Mouse (Mus musculus) CH12F3 (cell line): ENCODE data around the gene Kmt5a.
"Not testable (repeated sequence)": the region's sequence is repeated elsewhere in the genome, so short reads cannot be mapped to it uniquely, and the experiment has no call there.

Experiments
- in situ Hi-C: fragments of 300-500 bp; cut with MboI; formaldehyde crosslinking; loops from 2 replicates; pipeline ENCODE4 v1.14.3; 2020; ENCODE audit warnings: low sequenced_read_pairs

Kmt5a gene

DNA sequence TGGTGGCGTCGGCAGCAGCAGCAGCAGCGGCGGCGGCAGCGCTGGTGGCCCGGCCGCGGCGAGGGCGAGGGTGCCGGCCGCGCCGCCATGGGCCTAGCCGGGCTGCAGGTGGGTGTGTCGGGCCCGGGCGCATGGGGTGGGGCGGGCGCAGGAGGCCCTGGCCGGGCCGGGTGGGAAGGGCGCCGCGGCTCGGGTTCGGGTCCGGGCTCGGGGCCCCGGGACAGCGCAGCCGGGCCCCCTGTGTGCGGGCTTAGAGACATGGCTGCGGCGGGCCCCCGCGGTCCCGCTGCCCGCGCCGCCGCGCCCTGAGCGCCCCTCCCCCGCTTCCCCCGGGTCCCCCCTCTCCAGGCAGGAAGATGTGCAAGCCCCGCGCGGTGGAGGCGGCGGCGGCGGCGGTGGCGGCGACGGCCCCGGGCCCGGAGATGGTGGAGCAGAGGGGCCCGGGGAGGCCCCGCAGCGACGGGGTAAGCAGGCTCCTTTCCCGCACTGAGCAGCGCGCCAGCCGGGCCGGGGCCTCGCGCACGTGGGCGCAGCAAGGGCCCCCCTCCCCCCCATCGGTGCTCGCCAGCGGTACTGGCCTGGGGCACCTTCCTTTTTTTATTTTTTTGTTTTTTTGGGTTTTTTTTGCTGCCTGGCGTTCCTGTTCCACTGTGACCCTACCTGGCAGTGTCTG lies 6.0 kb downstream of the Kmt5a start:
- in situ Hi-C loops: no loop called here

DNA sequence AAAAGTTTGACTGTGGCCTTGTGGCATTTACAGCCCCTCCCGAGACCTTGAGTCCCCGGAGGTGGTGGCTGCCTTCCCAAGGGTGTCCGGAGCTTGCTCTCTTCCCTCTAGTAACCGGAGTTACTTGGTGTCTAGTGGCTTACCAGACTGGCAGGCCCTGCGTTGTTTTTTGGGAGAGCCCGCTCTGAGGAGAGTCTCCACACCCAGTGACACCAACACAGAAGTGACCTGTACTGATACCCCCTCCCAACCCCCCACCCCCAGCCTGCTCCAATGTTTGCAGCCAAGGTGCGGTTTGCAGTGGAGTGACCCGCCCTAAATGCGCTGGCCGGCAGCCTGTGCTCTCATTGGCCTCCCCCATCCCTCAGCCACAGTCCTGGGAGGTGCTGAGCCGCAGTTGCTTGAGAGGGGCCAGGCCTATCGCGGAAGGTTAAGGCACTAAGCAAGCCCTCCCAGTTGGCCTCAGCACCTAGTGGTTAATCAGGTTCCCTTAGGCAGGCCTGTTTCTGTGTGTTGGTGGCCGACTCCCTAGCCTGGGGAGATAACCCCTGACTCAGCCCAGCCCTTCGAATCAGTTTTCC lies 6.7 kb downstream of the Kmt5a start:
- in situ Hi-C loops: no loop called here

- in situ Hi-C loops: no loop called here
These were observed 9.8 kb downstream of the Kmt5a start for GRCm38 (mm10) chr5:124449494-124449893.

DNA sequence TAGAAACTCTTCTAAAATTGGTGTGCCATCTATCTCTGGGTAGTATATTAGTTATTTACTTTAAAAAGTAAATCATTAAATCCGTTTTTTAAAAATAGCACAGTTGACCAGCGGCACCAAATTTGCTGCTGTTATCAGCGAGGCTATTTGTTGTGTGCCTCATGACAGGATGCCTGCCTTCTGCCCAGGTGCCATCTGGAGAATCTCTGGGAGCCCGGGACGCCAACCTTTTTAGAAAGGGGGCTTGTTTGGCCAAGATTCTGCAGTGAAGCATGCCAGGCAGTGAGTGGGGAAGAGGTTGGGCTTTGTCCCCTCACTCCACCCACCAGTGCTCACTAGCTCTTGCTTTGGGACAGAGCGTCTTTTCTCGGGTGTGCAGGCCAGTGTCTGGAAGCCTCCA lies 10.3 kb downstream of the Kmt5a start:
- in situ Hi-C loops: no loop called here

GRCm38 (mm10) chr5:124450641-124451340 lies 11.1 kb downstream of the Kmt5a start:
- in situ Hi-C loops: no loop called here

DNA sequence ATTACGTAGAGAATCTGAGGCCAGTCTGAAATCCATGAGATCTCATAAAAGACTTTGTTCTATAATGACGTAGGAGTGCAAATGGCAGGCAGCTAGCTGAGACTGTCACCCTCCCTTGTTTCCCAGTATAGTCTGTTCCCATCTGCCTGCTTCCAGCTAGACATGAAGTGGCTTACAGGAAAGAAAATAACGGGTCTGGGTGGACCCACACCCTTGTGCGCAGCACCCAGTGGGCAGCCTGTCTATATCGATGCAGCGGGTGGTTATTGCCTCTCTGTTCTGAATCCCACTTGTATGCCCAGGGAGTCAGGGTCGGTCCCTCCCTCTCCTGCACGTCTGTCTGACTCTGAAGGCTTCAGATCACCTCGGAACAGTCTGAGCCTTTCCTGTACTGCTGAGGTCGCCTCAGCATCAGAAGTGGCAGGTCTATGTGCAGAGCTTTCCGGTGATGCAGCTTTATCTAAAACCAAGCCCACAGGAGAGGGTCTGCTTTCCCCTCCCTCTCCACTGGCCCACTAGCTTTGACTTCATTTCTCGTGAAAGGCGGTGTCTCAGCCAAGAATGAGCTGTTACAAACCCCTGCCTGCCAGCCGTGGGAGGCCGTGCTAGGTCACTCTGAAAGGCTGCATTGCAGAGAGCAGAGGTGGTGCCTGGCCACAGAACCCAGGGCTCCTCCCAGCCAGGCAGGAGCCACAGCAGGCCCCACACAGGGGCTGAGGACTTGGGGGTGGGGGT lies 12.9 kb downstream of the Kmt5a start:
- in situ Hi-C loops: no loop called here

DNA sequence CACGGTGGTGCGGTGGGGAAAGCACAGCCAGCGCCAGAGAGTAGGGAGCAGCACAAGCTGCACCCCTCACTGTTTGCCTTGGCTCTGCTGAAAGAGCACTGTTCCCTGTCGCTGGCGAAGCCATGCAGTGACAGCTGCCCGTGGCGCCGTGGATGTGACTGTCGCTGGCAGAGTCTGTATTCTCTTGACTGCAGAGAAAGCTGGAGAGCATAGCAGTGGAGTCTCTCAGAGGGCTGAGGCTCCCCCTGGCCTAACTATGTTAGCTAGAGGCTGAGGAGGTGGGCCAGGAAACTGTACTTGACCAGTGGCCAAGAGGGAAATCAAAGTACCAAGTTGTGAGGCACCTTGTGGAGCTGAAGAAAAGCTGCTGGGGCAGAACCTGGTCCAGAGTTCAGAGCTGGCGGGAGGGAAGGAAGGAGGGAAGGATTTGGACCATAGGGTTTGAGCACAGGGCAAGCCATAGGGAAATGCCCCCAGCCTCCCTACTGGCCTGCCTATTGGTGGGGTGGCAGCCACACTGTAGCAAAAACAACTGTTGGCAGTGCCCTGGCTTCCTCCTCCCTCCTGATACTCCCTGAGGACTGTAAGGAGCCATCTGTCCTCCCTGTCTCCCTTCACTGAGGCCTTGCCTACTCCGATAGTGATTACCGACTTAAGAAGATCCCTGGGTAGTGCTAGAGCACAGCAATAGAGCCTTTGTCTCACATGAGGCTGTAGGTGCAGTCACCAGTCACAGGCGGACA lies 13.8 kb downstream of the Kmt5a start:
- in situ Hi-C loops: no loop called here

GRCm38 (mm10) chr5:124454082-124454419 lies 14.3 kb downstream of the Kmt5a start:
- in situ Hi-C loops: no loop called here

DNA sequence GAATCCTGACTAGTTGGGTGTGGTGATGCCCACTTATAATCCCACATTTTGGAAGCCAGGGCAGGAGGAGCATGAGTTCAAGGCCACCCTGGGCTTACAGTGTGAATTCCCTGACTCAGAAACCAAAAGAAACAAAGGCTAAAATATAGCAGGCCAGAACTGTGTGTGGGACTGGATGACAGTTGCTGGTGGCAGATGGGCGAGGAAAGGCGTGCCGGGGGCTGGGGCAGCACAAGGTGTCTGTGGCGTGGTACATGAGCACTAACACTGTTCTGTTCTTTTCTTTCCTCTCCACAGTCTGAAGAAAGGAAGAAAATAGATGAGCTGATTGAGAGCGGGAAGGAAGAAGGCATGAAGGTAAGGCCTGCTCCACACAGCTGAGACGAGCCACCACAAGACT lies 17.0 kb downstream of the Kmt5a start:
- in situ Hi-C loops: no loop called here

- in situ Hi-C loops: not testable (repeated sequence)
These were observed 21.2 kb downstream of the Kmt5a start for GRCm38 (mm10) chr5:124460922-124461321.

DNA sequence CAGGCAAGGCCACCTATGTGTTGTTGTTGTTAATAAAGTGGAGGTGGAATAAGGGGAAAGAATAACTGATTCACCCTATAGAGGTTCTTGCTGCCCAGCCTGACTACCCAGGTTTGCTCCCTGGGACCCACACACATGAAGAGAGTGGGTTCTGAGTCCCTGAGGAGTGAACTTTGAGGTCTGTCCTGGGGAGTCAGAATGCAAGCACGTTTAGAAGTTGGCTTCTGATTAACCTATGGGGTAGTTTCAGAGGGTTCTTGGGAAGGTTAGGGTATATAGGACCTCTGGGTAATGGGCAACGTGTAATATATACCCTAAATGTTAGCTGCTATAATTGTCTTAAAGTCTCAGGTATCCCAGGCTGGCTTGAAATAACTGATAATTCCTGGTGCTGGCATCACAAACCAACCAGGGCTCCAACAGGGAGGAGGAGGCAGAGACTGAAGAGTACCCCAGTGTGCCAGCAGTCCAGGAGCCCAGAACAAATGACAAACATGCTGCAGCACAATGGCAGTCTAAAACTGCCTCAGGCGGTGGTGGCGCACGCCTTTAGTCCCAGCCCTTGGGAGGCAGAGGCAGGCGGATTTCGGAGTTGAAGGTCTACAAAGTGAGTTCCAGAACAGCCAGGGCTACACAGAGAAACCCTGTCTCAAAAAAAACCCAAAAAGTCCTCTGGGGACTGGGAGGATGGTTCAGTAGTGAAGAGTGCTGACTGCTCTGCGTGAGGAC lies 22.7 kb downstream of the Kmt5a start:
- in situ Hi-C loops: no loop called here

DNA sequence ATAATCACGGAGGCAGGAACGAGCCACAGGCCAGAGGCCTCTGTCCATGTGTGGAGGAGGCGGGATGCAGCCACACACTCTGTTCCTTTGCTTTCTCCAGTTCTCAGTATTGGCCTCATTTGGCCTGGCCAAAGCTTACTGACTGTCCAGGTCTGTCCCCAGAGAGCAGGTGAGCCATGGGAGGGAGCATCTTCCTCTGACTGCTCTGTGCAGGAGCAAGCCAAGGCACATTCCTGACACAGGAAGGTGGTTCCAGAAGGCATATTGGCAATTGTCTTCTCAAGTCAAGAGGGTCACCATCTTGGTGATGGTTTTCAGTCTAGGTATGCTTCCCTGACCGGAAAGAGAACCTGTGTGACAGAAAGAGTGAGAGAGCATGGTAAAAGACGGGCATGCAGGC lies 23.7 kb downstream of the Kmt5a start:
- in situ Hi-C loops: no loop called here

- in situ Hi-C loops: no loop called here
These were observed 25.2 kb downstream of the Kmt5a start for GRCm38 (mm10) chr5:124464905-124465304.

- in situ Hi-C loops: no loop called here
These were observed 28.0 kb downstream of the Kmt5a start for GRCm38 (mm10) chr5:124467766-124468165.

DNA sequence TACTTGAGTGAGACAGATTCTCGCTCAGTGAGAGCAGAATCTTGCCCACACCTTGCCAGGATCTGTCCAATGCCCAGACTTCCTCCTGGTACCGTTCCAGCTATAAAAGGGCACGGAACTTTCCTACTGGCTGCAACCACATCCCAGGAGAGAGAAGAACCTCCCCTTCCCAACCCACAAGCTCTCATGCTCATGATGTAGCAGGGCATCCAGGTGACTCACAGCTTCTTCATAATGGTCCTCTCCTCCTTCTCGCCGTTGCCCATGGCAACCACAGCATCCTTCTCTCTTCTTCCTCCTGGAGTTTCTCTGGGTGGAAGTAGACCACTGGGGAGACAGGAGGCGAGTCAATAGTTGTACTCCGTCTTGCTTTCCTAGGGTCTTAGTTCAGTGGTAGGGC lies 28.6 kb downstream of the Kmt5a start:
- in situ Hi-C loops: no loop called here

GRCm38 (mm10) chr5:124469486-124469885 lies 29.8 kb downstream of the Kmt5a start:
- in situ Hi-C loops: no loop called here

GRCm38 (mm10) chr5:124470591-124471171 lies 31.0 kb downstream of the Kmt5a start:
- in situ Hi-C loops: no loop called here

GRCm38 (mm10) chr5:124478873-124479204 lies 39.1 kb downstream of the Kmt5a start:
- in situ Hi-C loops: no loop called here

DNA sequence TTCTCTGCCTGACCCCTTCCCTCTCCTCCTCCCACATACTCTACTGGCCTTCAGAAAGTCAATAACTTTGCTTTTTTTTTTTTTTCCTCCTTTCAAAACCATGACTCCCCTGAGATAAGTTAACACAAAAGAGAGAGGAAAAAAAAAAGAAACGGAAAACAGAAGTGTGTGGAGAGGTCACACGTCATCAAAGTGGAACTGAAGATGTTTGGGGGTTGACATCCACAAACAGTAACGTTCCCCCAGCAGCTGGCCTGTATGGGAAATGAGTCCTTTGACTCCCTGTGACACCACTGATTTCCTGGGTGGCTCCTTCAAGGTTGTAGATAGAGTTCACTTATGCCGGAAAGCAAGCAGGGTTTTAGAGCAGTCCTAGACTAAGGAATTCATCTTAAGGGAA lies 40.4 kb downstream of the Kmt5a start:
- in situ Hi-C loops: no loop called here

GRCm38 (mm10) chr5:124481714-124482113 lies 42.0 kb downstream of the Kmt5a start:
- in situ Hi-C loops: no loop called here
